Mouse (Mus musculus) layer of hippocampus, postnatal 36 days (tissue): Measurements from ENCODE around the gene Ly6g6c. TPM values are rescaled to one million over a fixed set of nuclear protein-coding genes. Genes with fewer than 3 reads are reported as not detected.

Experiments used
- DNase-seq, 2 experiments: peaks; one replicate each; pipeline ENCODE4 v3.0.0; 2022
- total RNA-seq, 2 experiments: library from RNA; stranded (reverse); gene quantifications; 2 replicates each; pipeline ENCODE4 v1.2.3; 2021

The Ly6g6c gene
- not detected for total RNA-seq

GRCm38 (mm10) chr17:35064951-35065947 is at the start of gene Ly6g6c:
Ly6g6c (plus strand) TSS chr17:35065388.
- DNase-seq, result no peak

GRCm38 (mm10) chr17:35016376-35016775 is 48.8 kb upstream of the Ly6g6c start, which contains the start of gene Vwa7:
Vwa7 (plus strand) TSS chr17:35016579.
- DNase-seq, result no peak

GRCm38 (mm10) chr17:35016791-35017705 is 48.1 kb upstream of the Ly6g6c start:
- DNase-seq, result no peak

GRCm38 (mm10) chr17:35017706-35018030 is 47.5 kb upstream of the Ly6g6c start:
- DNase-seq, result no peak

GRCm38 (mm10) chr17:35018171-35018570 is 47.0 kb upstream of the Ly6g6c start:
- DNase-seq, result no peak

GRCm38 (mm10) chr17:35019894-35020293 is 45.3 kb upstream of the Ly6g6c start:
- DNase-seq, result no peak

GRCm38 (mm10) chr17:35020551-35020950 is 44.6 kb upstream of the Ly6g6c start:
- DNase-seq, result no peak

GRCm38 (mm10) chr17:35021163-35021808 is 43.9 kb upstream of the Ly6g6c start:
- DNase-seq, result peak; percentile 83 to 86

GRCm38 (mm10) chr17:35021842-35022477 is 43.2 kb upstream of the Ly6g6c start:
- DNase-seq, result no peak

- no peak for DNase-seq
Measured at GRCm38 (mm10) chr17:35022541-35023060, 42.6 kb upstream of the Ly6g6c start.

GRCm38 (mm10) chr17:35023221-35023620 is 42.0 kb upstream of the Ly6g6c start:
- no peak for DNase-seq

GRCm38 (mm10) chr17:35023756-35024155 is 41.4 kb upstream of the Ly6g6c start:
- no peak for DNase-seq

GRCm38 (mm10) chr17:35024261-35024660 is 40.9 kb upstream of the Ly6g6c start:
- no peak for DNase-seq

- DNase-seq, result no peak
Measured at GRCm38 (mm10) chr17:35024691-35025488, 40.3 kb upstream of the Ly6g6c start.

- DNase-seq, result no peak
Measured at GRCm38 (mm10) chr17:35026206-35026605, 39.0 kb upstream of the Ly6g6c start.

GRCm38 (mm10) chr17:35027277-35028068 is 37.7 kb upstream of the Ly6g6c start, which contains the start of gene Sapcd1:
Sapcd1 (minus strand) TSS chr17:35028016.
- DNase-seq, result peak; percentile 37 to 70

- DNase-seq, result no peak
Measured at GRCm38 (mm10) chr17:35028315-35028714, 36.9 kb upstream of the Ly6g6c start.

GRCm38 (mm10) chr17:35029691-35030532 is 35.3 kb upstream of the Ly6g6c start:
- no peak for DNase-seq

GRCm38 (mm10) chr17:35031272-35031671 is 33.9 kb upstream of the Ly6g6c start:
- no peak for DNase-seq
